Mouse (Mus musculus) ES-Bruce4 (cell line): Measurements from ENCODE around the gene Tmem132b.

Experiments used
- CTCF ChIP-seq: IDR thresholded peaks from one replicate; pipeline ENCODE4 v1.8.1; 2011; ENCODE audit warnings: low read depth, low read length
- EP300 ChIP-seq: IDR thresholded peaks from 2 replicates; pipeline ENCODE4 v1.6.1; 2011; ENCODE audit warnings: low read depth, low read length; ENCODE audit not compliant: insufficient read depth

GRCm38 (mm10) chr5:125641531-125642147 is 110.1 kb downstream of the Tmem132b start:
- TF ChIP-seq EP300, result no peak
- TF ChIP-seq CTCF, result no peak
